Mouse (Mus musculus): ENCODE data around the gene Spin1. TPM values are rescaled to one million over a fixed set of nuclear protein-coding genes. Genes with fewer than 3 reads are reported as not detected.

Gene Spin1
- total and polyA plus RNA-seq, 3 experiments, result 16.6 to 47.3 (median 23.7) TPM

GRCm38 (mm10) chr13:51137702-51138031 lies 37.0 kb downstream of the Spin1 start:
- TF ChIP-seq TAL1 (IDR thresholded peaks at IDR 0.05; ENCODE audit: low read length), result no peak
- TF ChIP-seq UBTF (IDR thresholded peaks at IDR 0.05; ENCODE audit: borderline replicate concordance, insufficient read depth, low read depth, low read length), result no peak
- TF ChIP-seq POLR2A (IDR thresholded peaks at IDR 0.05; ENCODE audit: control insufficient read depth in 1 of 2, insufficient read depth in 1 of 2, low read depth in 1 of 2, low read length in 2 of 2, poor library complexity in 1 of 2), result no peak
- TF ChIP-seq USF2 (IDR thresholded peaks at IDR 0.05; ENCODE audit: borderline replicate concordance in 1 of 2, insufficient read depth in 1 of 2, low read depth in 1 of 2, low read length in 2 of 2), result no peak
- peaks cover 0 to 7% of the 10 kb centered on the region in 2 experiments; a peak in 3 of 4 replicates for H3K36me3 ChIP-seq (ENCODE audit: control insufficient read depth in 1 of 2, insufficient read depth in 2 of 2, low read length in 2 of 2)

DNA sequence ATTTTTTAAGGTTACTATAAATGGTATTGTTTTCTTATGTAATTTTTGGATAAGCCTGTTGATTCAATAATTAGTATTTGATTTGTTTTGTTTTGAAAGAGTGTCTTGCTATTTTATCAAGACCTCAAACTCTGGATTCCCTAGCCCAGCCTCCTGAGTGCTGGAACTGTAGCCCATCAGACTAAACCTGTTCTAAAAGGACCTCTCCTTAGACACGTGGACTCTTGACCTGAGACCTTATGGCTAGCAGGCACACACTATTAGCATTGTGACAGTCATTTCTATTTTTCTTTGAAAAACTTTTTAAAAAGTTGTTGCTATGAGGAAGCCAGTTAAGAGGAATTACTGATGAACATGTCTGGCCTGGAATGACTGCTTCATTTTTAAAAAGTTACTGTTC lies 46.4 kb downstream of the Spin1 start:
- peaks cover 4 to 6% of the 10 kb centered on the region in 2 experiments for H3K4me1 ChIP-seq (ENCODE audit: control insufficient read depth in 1 of 2, insufficient read depth in 2 of 2, low read length in 2 of 2)
- no peak overlapping the region for H3K9ac ChIP-seq (ENCODE audit: control insufficient read depth, low read depth, low read length, poor library complexity, severe bottlenecking)
- DNase-seq (ENCODE audit: low read depth, low spot score), result no peak
- peaks cover 11% of the 10 kb centered on the region in 2 experiments for H3K36me3 ChIP-seq (ENCODE audit: control insufficient read depth in 1 of 2, insufficient read depth in 2 of 2, low read length in 2 of 2)
- H3K9me3 ChIP-seq (replicated peaks; ENCODE audit: insufficient read depth, low read length), result no peaks in the 10 kb centered on the region
- no peaks in the 10 kb centered on the region for H3K79me2 ChIP-seq (ENCODE audit: control insufficient read depth, insufficient read depth, low read length, poor library complexity)
- no peak overlapping the region for H3K27ac ChIP-seq (ENCODE audit: control insufficient read depth, low read depth, low read length)
- TF ChIP-seq MYB (IDR thresholded peaks at IDR 0.05; ENCODE audit: low read depth, low read length) (no peak), POLR2AphosphoS2 (IDR thresholded peaks at IDR 0.05; ENCODE audit: low read length) (no peak), MAX (IDR thresholded peaks at IDR 0.05; ENCODE audit: low read length) (no peak), USF2 (IDR thresholded peaks at IDR 0.05; ENCODE audit: borderline replicate concordance in 1 of 2, insufficient read depth in 1 of 2, low read depth in 1 of 2, low read length in 2 of 2) (no peak), MEF2A (IDR thresholded peaks at IDR 0.05; ENCODE audit: extremely low read depth, insufficient replicate concordance, low read depth, low read length, poor library complexity, severe bottlenecking) (no peak), HCFC1 (IDR thresholded peaks at IDR 0.05; ENCODE audit: low read depth, low read length) (no peak), POLR2A (IDR thresholded peaks at IDR 0.05; ENCODE audit: control insufficient read depth in 1 of 2, insufficient read depth in 1 of 2, low read depth in 1 of 2, low read length in 2 of 2, poor library complexity in 1 of 2) (no peak), MXI1 (IDR thresholded peaks at IDR 0.05; ENCODE audit: low read depth, low read length) (no peak), TCF12 (IDR thresholded peaks at IDR 0.05; ENCODE audit: low read depth, low read length) (no peak), ZMIZ1 (IDR thresholded peaks at IDR 0.05; ENCODE audit: low read depth, low read length) (no peak), ETS1 (IDR thresholded peaks at IDR 0.05; ENCODE audit: low read depth, low read length) (no peak), TBP (IDR thresholded peaks at IDR 0.05; ENCODE audit: low read depth, low read length) (no peak), CHD2 (IDR thresholded peaks at IDR 0.05; ENCODE audit: low read length) (no peak), ZKSCAN1 (IDR thresholded peaks at IDR 0.05; ENCODE audit: low read depth, low read length) (no peak)
- H3K27me3 ChIP-seq (ENCODE audit: control insufficient read depth in 1 of 2, insufficient read depth in 2 of 2, low read length in 2 of 2), result no peaks in the 10 kb centered on the region
- no peak overlapping the region for H3K4me3 ChIP-seq (ENCODE audit: control insufficient read depth in 1 of 2, insufficient read depth in 1 of 2, low read depth in 2 of 2, low read length in 2 of 2)

More at GRCm38 (mm10) chr13:51137702-51138031, 37.0 kb downstream of the Spin1 start:
- no peaks in the 10 kb centered on the region for H3K79me2 ChIP-seq (ENCODE audit: control insufficient read depth, insufficient read depth, low read length, poor library complexity)
- DNase-seq (ENCODE audit: low read depth, low spot score), result no peak
- H3K27me3 ChIP-seq (ENCODE audit: control insufficient read depth in 1 of 2, insufficient read depth in 2 of 2, low read length in 2 of 2), result no peaks in the 10 kb centered on the region
- no peak overlapping the region for H3K9ac ChIP-seq (ENCODE audit: control insufficient read depth, low read depth, low read length, poor library complexity, severe bottlenecking)
- no peaks in the 10 kb centered on the region for H3K9me3 ChIP-seq (replicated peaks; ENCODE audit: insufficient read depth, low read length)
- no peak overlapping the region for H3K27ac ChIP-seq (ENCODE audit: control insufficient read depth, low read depth, low read length)
- H3K4me1 ChIP-seq (ENCODE audit: control insufficient read depth in 1 of 2, insufficient read depth in 2 of 2, low read length in 2 of 2), result no peaks in the 10 kb centered on the region
- H3K4me3 ChIP-seq (ENCODE audit: control insufficient read depth in 1 of 2, insufficient read depth in 1 of 2, low read depth in 2 of 2, low read length in 2 of 2), result no peak overlapping the region

Data from MEL (cell line).